9 mouse cellular contexts compared by ENCODE assay signal in genomic region chr6:52963840-52964690, GRCm38 (mm10).
A peak's percentile ranks its signal among the peaks of the same experiment; 100 is the strongest.
DNase-seq lines count a peak whose midpoint lies in the region; ATAC-seq and TF ChIP-seq lines count a peak whose summit lies in the region.
"Had no signal": no experiment of that assay in that cellular context is flagged by ENCODE, and none has a peak within 500 bp of the region (broad histone marks: within the 10 kb centered on the region; RNA-seq: fewer than 3 reads in every experiment).

No protein-coding gene starts in this region.

- H3K27ac ChIP-seq in intestine, embryonic 14.5 days (ENCODE audit: low read depth): peak overlapping the region; percentile 57; the same call in 1 of the 2 replicates
- H3K27ac ChIP-seq in intestine, postnatal 0 days (ENCODE audit: low read depth, low read length): no peak overlapping the region
- H3K27ac ChIP-seq in heart, embryonic 12.5 days (ENCODE audit: poor library complexity, severe bottlenecking): peak overlapping the region; percentile 28; the same call in 1 of the 2 replicates
- no peak overlapping the region for H3K27ac ChIP-seq in stomach, postnatal 0 days (replicated peaks)
- H3K27ac ChIP-seq: liver, embryonic 14.5 days had no signal

- TF ChIP-seq CTCF in intestine, postnatal 0 days (IDR thresholded peaks at IDR 0.05; ENCODE audit: low read depth): no peak
- no peak for TF ChIP-seq CTCF in stomach, postnatal 0 days (IDR thresholded peaks at IDR 0.05; ENCODE audit: low read depth)

- no peak overlapping the region for H3K4me3 ChIP-seq in intestine, embryonic 14.5 days (ENCODE audit: low read depth, low read length)
- H3K4me3 ChIP-seq in intestine, postnatal 0 days (ENCODE audit: low read depth, low read length): no peak overlapping the region
- no peak overlapping the region for H3K4me3 ChIP-seq in heart, embryonic 12.5 days
- no peak overlapping the region for H3K4me3 ChIP-seq in stomach, postnatal 0 days (ENCODE audit: low read depth, low read length)

- no peak overlapping the region for H3K4me2 ChIP-seq in intestine, embryonic 14.5 days (ENCODE audit: low read length)
- no peak overlapping the region for H3K4me2 ChIP-seq in intestine, postnatal 0 days (replicated peaks; ENCODE audit: low read depth)
- no peak overlapping the region for H3K4me2 ChIP-seq in heart, embryonic 12.5 days
- no peak overlapping the region for H3K4me2 ChIP-seq in stomach, postnatal 0 days (replicated peaks; ENCODE audit: low read depth)

- no peaks in the 10 kb centered on the region for H3K36me3 ChIP-seq in intestine, embryonic 14.5 days (ENCODE audit: control insufficient read depth, insufficient read depth, low read length)
- H3K36me3 ChIP-seq in intestine, postnatal 0 days (ENCODE audit: control insufficient read depth, insufficient read depth): no peaks in the 10 kb centered on the region
- H3K36me3 ChIP-seq in heart, embryonic 12.5 days: no peaks in the 10 kb centered on the region
- no peaks in the 10 kb centered on the region for H3K36me3 ChIP-seq in stomach, postnatal 0 days (ENCODE audit: control insufficient read depth, insufficient read depth, low read length)

- no peaks in the 10 kb centered on the region for H3K9me3 ChIP-seq in intestine, embryonic 14.5 days (ENCODE audit: control insufficient read depth, low read length)
- no peaks in the 10 kb centered on the region for H3K9me3 ChIP-seq in intestine, postnatal 0 days (ENCODE audit: control insufficient read depth)
- H3K9me3 ChIP-seq in heart, embryonic 12.5 days (replicated peaks): no peaks in the 10 kb centered on the region
- H3K9me3 ChIP-seq in stomach, postnatal 0 days (ENCODE audit: control insufficient read depth, low read length): no peaks in the 10 kb centered on the region

- ATAC-seq in intestine, embryonic 14.5 days (replicated peaks; ENCODE audit: low FRiP score, low TSS enrichment, low read depth): no peak; the same call in 1 of the 2 replicates
- ATAC-seq in intestine, postnatal 0 days: no peak
- peak; percentile 23; the same call in 1 of the 2 replicates for ATAC-seq in heart, embryonic 12.5 days (ENCODE audit: insufficient number of reproducible peaks, low FRiP score)
- ATAC-seq in stomach, postnatal 0 days (ENCODE audit: low FRiP score, low TSS enrichment): no peak

- WGBS in intestine, embryonic 14.5 days: 45% methylated on average over 13 of the region's 13 CpGs
- WGBS in intestine, postnatal 0 days: 66% methylated on average over 13 of the region's 13 CpGs
- 51% methylated on average over 13 of the region's 13 CpGs for WGBS in heart, embryonic 12.5 days
- WGBS in stomach, postnatal 0 days: 66% methylated on average over 13 of the region's 13 CpGs

- no peak overlapping the region for H3K9ac ChIP-seq in intestine, embryonic 14.5 days (ENCODE audit: low read length)
- H3K9ac ChIP-seq in intestine, postnatal 0 days (ENCODE audit: low read depth, low read length): no peak overlapping the region
- no peak overlapping the region; the same call in 1 of the 2 replicates for H3K9ac ChIP-seq in heart, embryonic 12.5 days
- H3K9ac ChIP-seq in stomach, postnatal 0 days (ENCODE audit: low read length): no peak overlapping the region
- H3K9ac ChIP-seq: liver, embryonic 14.5 days had no signal

- H3K4me1 ChIP-seq in intestine, embryonic 14.5 days (replicated peaks; ENCODE audit: control insufficient read depth, insufficient read depth, low read length): peaks cover 39% of the 10 kb centered on the region
- no peaks in the 10 kb centered on the region; the same call in 1 of the 2 replicates for H3K4me1 ChIP-seq in intestine, postnatal 0 days (replicated peaks; ENCODE audit: control insufficient read depth, insufficient read depth, low read length)
- peaks cover 77% of the 10 kb centered on the region for H3K4me1 ChIP-seq in heart, embryonic 12.5 days (replicated peaks)
- no peaks in the 10 kb centered on the region for H3K4me1 ChIP-seq in stomach, postnatal 0 days (replicated peaks; ENCODE audit: control insufficient read depth, insufficient read depth)

- DNase-seq in intestine, embryonic 14.5 days (ENCODE audit: low spot score): no peak
- DNase-seq in testis, postnatal 10 days (ENCODE audit: low spot score): peak; percentile 78
- DNase-seq in testis, postnatal 14 days (ENCODE audit: low spot score): no peak
- DNase-seq in stomach, postnatal 0 days (ENCODE audit: low spot score): peak; percentile 14
- DNase-seq in kidney, adult 11 months: no peak
- no peak for DNase-seq in thymus, postnatal 4 days

- no peaks in the 10 kb centered on the region for H3K27me3 ChIP-seq in intestine, embryonic 14.5 days (replicated peaks; ENCODE audit: control insufficient read depth, insufficient read depth, low read length)
- no peaks in the 10 kb centered on the region for H3K27me3 ChIP-seq in intestine, postnatal 0 days (replicated peaks; ENCODE audit: control insufficient read depth, insufficient read depth, low read length)
- no peaks in the 10 kb centered on the region for H3K27me3 ChIP-seq in heart, embryonic 12.5 days (replicated peaks)
- no peaks in the 10 kb centered on the region for H3K27me3 ChIP-seq in stomach, postnatal 0 days (ENCODE audit: control insufficient read depth, insufficient read depth, low read length)

- no peak for TF ChIP-seq EP300 in stomach, postnatal 0 days (optimal IDR thresholded peaks at IDR 0.05)

Comparison
In these comparisons a context has a peak if more than half of its experiments do, and no peak if none do; other contexts are left out.
1. DNase-seq: peak in testis, postnatal 10 days (single experiment) and stomach, postnatal 0 days (single experiment); none in intestine, embryonic 14.5 days (single experiment), testis, postnatal 14 days (single experiment), kidney, adult 11 months (single experiment) and thymus, postnatal 4 days (single experiment).
2. H3K27ac ChIP-seq: peak in intestine, embryonic 14.5 days (single experiment) and heart, embryonic 12.5 days (single experiment); none in intestine, postnatal 0 days (single experiment) and stomach, postnatal 0 days (single experiment).